Mouse (Mus musculus) bone marrow macrophage, adult 2 months (primary cell): Measurements from ENCODE around the gene Trmt1.

Source experiments
- CTCF ChIP-seq: IDR thresholded peaks from 2 replicates; pipeline ENCODE4 v1.5.1; 2012; ENCODE audit warnings: low read depth, mild to moderate bottlenecking, low read length, moderate library complexity
- POLR2A ChIP-seq: IDR thresholded peaks from 2 replicates; pipeline ENCODE4 v1.6.1; 2012; ENCODE audit warnings: mild to moderate bottlenecking, low read depth, low read length, borderline replicate concordance

GRCm38 (mm10) chr8:84659936-84660818 lies 25.9 kb upstream of the Trmt1 start:
- TF ChIP-seq CTCF (no peak), POLR2A (no peak)
